Mouse (Mus musculus) ES-E14 (cell line): ENCODE results near the gene Hmx2. TPM values are rescaled to one million over a fixed set of nuclear protein-coding genes. Genes with fewer than 3 reads are reported as not detected.

Experiments
- DNase-seq: peaks from one replicate; pipeline ENCODE4 v3.0.0-alpha.2; 2013; ENCODE audit warnings: low read depth, low spot score
- H3K27ac ChIP-seq: 2 replicates; pipeline ENCODE4 v1.5.1; 2012; ENCODE audit warnings: low read depth, mild to moderate bottlenecking, low read length, moderate library complexity, mixed read lengths; ENCODE audit not compliant: poor library complexity, insufficient read depth, severe bottlenecking
- H3K36me3 ChIP-seq: 2 replicates; pipeline ENCODE4 v1.6.1; 2012; ENCODE audit warnings: mild to moderate bottlenecking, low read length, moderate library complexity, mixed read lengths; ENCODE audit not compliant: control insufficient read depth, poor library complexity, insufficient read depth, severe bottlenecking
- H3K4me1 ChIP-seq, 2 experiments: fragments of 150-350 bp in 1 of 2; sonication (generic) in 1 of 2; 2 replicates each; pipeline ENCODE4 v1.6.1; 2012; ENCODE audit warnings: low read length in 2 of 2, mild to moderate bottlenecking in 1 of 2, mixed read lengths in 1 of 2; ENCODE audit not compliant: control insufficient read depth in 2 of 2, insufficient read depth in 2 of 2, poor library complexity in 1 of 2
- H3K4me3 ChIP-seq, 2 experiments: fragments of 150-350 bp in 1 of 2; sonication (generic) in 1 of 2; 2 replicates each; pipeline ENCODE4 v1.5.1; 2012; ENCODE audit warnings: low read length in 2 of 2, low read depth in 1 of 2, mild to moderate bottlenecking in 1 of 2, mixed read lengths in 1 of 2; ENCODE audit not compliant: insufficient read depth in 1 of 2, poor library complexity in 1 of 2, severe bottlenecking in 1 of 2
- H3K9ac ChIP-seq: 2 replicates; pipeline ENCODE4 v1.6.1; 2012; ENCODE audit warnings: low read depth, mild to moderate bottlenecking, low read length, mixed read lengths; ENCODE audit not compliant: poor library complexity, insufficient read depth, severe bottlenecking
- H3K9me3 ChIP-seq: fragments of 150-350 bp; sonication (generic); 2 replicates; pipeline ENCODE4 v1.6.1; 2012; ENCODE audit warnings: low read depth, mild to moderate bottlenecking, low read length; ENCODE audit not compliant: control insufficient read depth, insufficient read depth
- CHD2 ChIP-seq: IDR thresholded peaks from 2 replicates; pipeline ENCODE4 v1.6.1; 2014; ENCODE audit warnings: mild to moderate bottlenecking, low read depth, low read length, inconsistent platforms
- HCFC1 ChIP-seq: IDR thresholded peaks from 2 replicates; pipeline ENCODE4 v1.6.1; 2012; ENCODE audit warnings: low read length, inconsistent platforms, borderline replicate concordance; ENCODE audit not compliant: insufficient read depth
- MAFK ChIP-seq: IDR thresholded peaks from 2 replicates; pipeline ENCODE4 v1.6.1; 2014; ENCODE audit warnings: mild to moderate bottlenecking, low read depth, low read length, inconsistent platforms; ENCODE audit not compliant: insufficient read depth
- ZC3H11A ChIP-seq: IDR thresholded peaks from 2 replicates; pipeline ENCODE4 v1.6.1; 2012; ENCODE audit warnings: low read depth, mild to moderate bottlenecking, inconsistent platforms, low read length, borderline replicate concordance
- ZNF384 ChIP-seq: IDR thresholded peaks from 2 replicates; pipeline ENCODE4 v1.6.1; 2012; ENCODE audit warnings: low read depth, low read length, inconsistent platforms
- in situ Hi-C, 2 experiments: fragments of 600-800 bp; cut with MboI; formaldehyde crosslinking; loops; one replicate each; pipeline ENCODE4 v1.15.1; 2025; ENCODE audit warnings: low sequenced_read_pairs in 2 of 2, inconsistent platforms in 1 of 2; ENCODE audit not compliant: unreplicated experiment in 2 of 2
- total RNA-seq: library from RNA; depleted of rRNA; stranded (reverse); fragments of 300-350 nt; gene quantifications from 2 replicates; pipeline ENCODE4 v1.2.3, GENCODE M21; 2012

Hmx2 gene
- total RNA-seq, 1 experiment: 0.18 TPM

DNA sequence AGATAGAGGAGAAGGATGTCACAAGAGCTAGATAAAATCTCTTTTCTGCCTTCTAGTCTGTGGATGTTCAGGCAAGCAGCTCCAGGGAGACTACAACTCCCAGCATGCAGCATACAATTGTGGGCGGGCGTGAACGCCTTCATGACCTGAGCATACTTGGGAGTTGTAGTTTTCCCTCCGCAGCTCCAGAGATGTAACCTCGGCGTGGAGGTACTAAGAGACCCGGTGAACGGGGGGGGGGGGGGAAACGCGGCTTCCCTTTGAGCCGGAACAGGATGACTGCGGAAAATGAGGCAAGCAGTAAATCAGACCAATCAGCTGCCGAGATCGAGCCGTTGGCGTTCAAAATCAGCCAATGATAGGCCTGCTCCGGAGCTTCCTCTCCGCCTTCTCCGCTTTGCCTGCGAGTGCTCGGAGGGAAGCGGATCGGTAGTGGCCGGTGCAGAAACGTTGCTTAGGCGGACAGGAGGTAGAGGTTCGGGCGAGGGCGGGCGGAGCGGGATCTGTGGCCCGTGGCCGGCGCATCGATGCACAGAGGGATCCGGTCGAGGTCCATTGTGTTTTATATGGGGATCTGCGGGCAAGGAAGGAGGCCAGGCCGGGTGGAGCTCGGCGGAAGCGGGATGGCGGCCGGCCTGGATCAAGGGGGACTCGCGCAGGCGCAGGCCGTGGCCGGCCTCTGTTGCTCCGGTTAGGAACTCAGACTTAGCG lies 11.6 kb downstream of the Hmx2 start, which contains the start of gene Bub3:
Gene Bub3 (plus strand): TSS at position 237 of the 711 bp plus-strand sequence.
- Histone ChIP-seq H3K9me3 (no peaks in the 10 kb centered on the region), H3K4me3 (peak within 1 kb of the TSS; percentile 91 to 95), H3K27ac (peak within 1 kb of the TSS; percentile 64), H3K9ac (peak within 1 kb of the TSS; percentile 99), H3K4me1 (peaks cover 0 to 4% of the 10 kb centered on the region in 2 experiments; a peak in 1 of 4 replicates), H3K36me3 (peaks cover 23% of the 10 kb centered on the region)
- TF ChIP-seq CHD2 (peak; percentile 36; the same call in 1 of the 2 replicates), ZNF384 (no peak), HCFC1 (peak; percentile 98)
- in situ Hi-C loops: loop anchor here (10.0 kb wide), 1 partner anchor 1035 kb away; the partner anchor contains the start of gene Nkx1-2 (in 2 of the 2)
- DNase-seq: peak; percentile 90

DNA sequence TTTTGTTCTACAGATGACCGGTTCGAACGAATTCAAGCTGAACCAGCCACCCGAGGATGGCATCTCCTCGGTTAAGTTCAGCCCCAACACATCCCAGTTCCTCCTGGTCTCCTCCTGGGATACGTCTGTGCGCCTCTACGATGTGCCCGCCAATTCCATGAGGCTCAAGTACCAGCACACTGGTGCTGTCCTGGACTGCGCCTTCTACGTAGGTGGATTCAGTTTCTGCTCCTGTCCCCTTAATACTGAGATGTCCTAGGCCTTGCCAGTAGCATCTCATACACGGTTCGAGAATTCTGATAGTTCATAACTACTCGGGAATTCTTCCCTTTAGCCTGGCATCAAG lies 12.1 kb downstream of the Hmx2 start:
- DNase-seq: no peak
- Histone ChIP-seq H3K27ac (peak overlapping the region; percentile 64), H3K4me3 (peak overlapping the region; percentile 91 to 95), H3K36me3 (peaks cover 23% of the 10 kb centered on the region), H3K9me3 (no peaks in the 10 kb centered on the region), H3K4me1 (peaks cover 0 to 2% of the 10 kb centered on the region in 2 experiments; a peak in 1 of 4 replicates), H3K9ac (peak overlapping the region; percentile 99)
- TF ChIP-seq ZC3H11A (no peak), MAFK (no peak), CHD2 (no peak), HCFC1 (no peak), ZNF384 (no peak)
- in situ Hi-C loops: no loop called here

GRCm38 (mm10) chr7:131575246-131575645 lies 26.7 kb downstream of the Hmx2 start:
- no peak for TF ChIP-seq MAFK
- TF ChIP-seq ZC3H11A: no peak
- TF ChIP-seq ZNF384: no peak
- Histone ChIP-seq H3K4me1 (no peaks in the 10 kb centered on the region), H3K4me3 (no peak overlapping the region), H3K27ac (no peak overlapping the region), H3K36me3 (peaks cover 14% of the 10 kb centered on the region), H3K9ac (no peak overlapping the region), H3K9me3 (no peaks in the 10 kb centered on the region)
- DNase-seq: no peak
- in situ Hi-C loops: no loop called here

DNA sequence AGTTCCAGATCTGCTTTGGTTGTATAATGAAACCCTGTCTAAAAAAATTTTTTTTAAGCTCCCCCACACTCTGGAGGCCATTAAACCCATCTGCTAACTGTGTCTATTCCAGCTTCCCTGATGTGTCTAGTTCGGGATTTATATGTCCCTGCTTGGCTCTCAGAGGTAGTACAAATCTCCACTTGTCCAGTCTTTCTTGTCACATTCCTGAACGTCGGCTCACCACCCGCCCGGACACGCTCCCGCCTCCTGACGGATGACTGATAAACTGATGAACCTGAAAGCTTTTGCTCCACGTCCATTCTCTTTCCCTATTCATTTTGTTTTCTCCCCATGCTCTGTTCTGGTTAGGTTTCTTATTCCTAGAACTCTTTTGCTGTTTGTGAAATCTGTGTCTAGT lies 33.6 kb downstream of the Hmx2 start:
- H3K4me1 ChIP-seq: no peaks in the 10 kb centered on the region
- TF ChIP-seq HCFC1 (no peak), ZNF384 (no peak), ZC3H11A (no peak), CHD2 (no peak), MAFK (no peak)
- H3K36me3 ChIP-seq: no peaks in the 10 kb centered on the region
- H3K9me3 ChIP-seq: no peaks in the 10 kb centered on the region
- no peak overlapping the region for H3K9ac ChIP-seq
- in situ Hi-C loops: no loop called here
- no peak for DNase-seq
- no peak overlapping the region for H3K27ac ChIP-seq
- no peak overlapping the region for H3K4me3 ChIP-seq
